Mouse (Mus musculus) forebrain, embryonic 13.5 days (tissue): ENCODE measurements around the gene Cel. TPM values are rescaled to one million over a fixed set of nuclear protein-coding genes. Genes with fewer than 3 reads are reported as not detected.

Source experiments
- ATAC-seq: fragments of 200-750 bp; cut with Nextera tagmentation; 2 replicates; pipeline ENCODE4 v1.8.0; 2017
- H3K27ac ChIP-seq: fragments of 300-500 bp; sonication (generic); 2 replicates; pipeline ENCODE4 v1.5.1; 2015; ENCODE audit warnings: inconsistent platforms, mild to moderate bottlenecking, moderate library complexity
- H3K27me3 ChIP-seq: fragments of 300-500 bp; sonication (generic); 2 replicates; pipeline ENCODE4 v1.6.1; 2015; ENCODE audit warnings: mild to moderate bottlenecking, inconsistent platforms
- H3K36me3 ChIP-seq: fragments of 300-500 bp; sonication (generic); 2 replicates; pipeline ENCODE4 v1.6.1; 2015; ENCODE audit warnings: mild to moderate bottlenecking, inconsistent platforms; ENCODE audit not compliant: poor library complexity, severe bottlenecking
- H3K4me1 ChIP-seq: fragments of 300-500 bp; sonication (generic); 2 replicates; pipeline ENCODE4 v1.6.1; 2015; ENCODE audit warnings: inconsistent platforms
- H3K4me2 ChIP-seq: fragments of 300-500 bp; sonication (generic); 2 replicates; pipeline ENCODE4 v1.6.1; 2015; ENCODE audit warnings: inconsistent platforms, mild to moderate bottlenecking, moderate library complexity
- H3K4me3 ChIP-seq: fragments of 300-500 bp; sonication (generic); 2 replicates; pipeline ENCODE4 v1.5.1; 2015; ENCODE audit warnings: mild to moderate bottlenecking, inconsistent platforms
- H3K9ac ChIP-seq: fragments of 300-500 bp; sonication (generic); 2 replicates; pipeline ENCODE4 v1.6.1; 2015; ENCODE audit warnings: mild to moderate bottlenecking, inconsistent platforms
- H3K9me3 ChIP-seq: fragments of 300-500 bp; sonication (generic); replicated peaks from 2 replicates; pipeline ENCODE4 v1.6.1; 2016; ENCODE audit warnings: inconsistent platforms
- WGBS: fragments of 180-500 bp; shearing (Covaris S2); methylation state at CpG from one replicate; pipeline ENCODE4 v1.1.7; 2015; 5-methylcytosine and 5-hydroxymethylcytosine counted together
- polyA plus RNA-seq: library from polyadenylated mRNA; unstranded; fragments of >200 nt; fragmentation: Nextera tagmentation; extraction: Ambion mirVana; gene quantifications from 2 replicates; pipeline ENCODE4 v1.2.1, GENCODE M21; 2015

Cel gene
- polyA plus RNA-seq, 1 experiment from 2014 or later = not detected

DNA sequence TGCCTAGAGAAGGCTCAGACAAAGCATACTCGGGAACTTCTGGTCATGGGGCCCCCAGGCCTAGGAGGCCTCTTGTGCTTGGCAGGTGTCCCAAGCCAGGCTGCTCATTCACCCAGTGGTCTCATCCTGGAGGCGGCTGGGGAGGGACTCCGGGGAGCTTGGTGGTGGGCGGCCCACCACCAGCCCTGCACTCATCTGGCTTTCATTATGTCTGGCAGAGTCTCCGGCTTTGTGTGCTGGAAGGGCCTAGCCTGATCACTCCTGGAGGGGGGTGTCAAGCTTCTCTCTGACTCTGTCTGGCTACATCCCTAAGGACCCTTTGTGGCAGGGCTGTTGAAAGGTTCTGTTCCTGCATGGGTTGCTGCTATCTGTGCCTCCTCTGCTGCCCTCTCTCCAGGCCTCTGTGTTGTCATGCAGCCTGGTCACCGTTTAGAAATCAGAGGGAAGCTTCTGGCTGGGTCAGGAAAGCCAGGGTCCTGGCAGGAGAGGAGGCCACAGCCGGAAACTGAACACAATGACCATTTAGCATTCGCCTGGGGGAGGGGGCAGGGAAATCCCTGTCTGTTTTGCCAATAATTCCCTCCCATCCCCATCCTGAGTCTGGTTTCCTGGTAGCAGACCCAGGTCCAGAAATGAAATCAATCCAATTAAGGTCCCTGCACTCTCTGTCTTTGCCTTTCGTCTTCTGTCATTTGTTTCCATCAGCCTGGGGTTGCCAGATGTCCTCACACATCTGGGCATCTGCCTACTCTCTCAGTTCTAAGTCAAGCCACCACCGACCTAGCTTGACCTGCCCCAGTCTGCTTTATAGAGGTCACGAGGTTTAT, 28.6 kb downstream of the Cel start:
- H3K9me3 ChIP-seq = no peaks in the 10 kb centered on the region
- peaks cover 97% of the 10 kb centered on the region for H3K4me1 ChIP-seq
- WGBS = 32% methylated on average over 11 of the region's 11 CpGs
- H3K4me3 ChIP-seq = peak overlapping the region; percentile 56
- 0 out of 2 replicates have a peak, but pooled peaks have one; percentile 11 for ATAC-seq
- H3K4me2 ChIP-seq = peak overlapping the region; percentile 88
- H3K9ac ChIP-seq = peak overlapping the region; percentile 77
- H3K36me3 ChIP-seq = no peaks in the 10 kb centered on the region
- no peaks in the 10 kb centered on the region; the same call in 1 of the 2 replicates for H3K27me3 ChIP-seq
- peak overlapping the region; percentile 76 for H3K27ac ChIP-seq

DNA sequence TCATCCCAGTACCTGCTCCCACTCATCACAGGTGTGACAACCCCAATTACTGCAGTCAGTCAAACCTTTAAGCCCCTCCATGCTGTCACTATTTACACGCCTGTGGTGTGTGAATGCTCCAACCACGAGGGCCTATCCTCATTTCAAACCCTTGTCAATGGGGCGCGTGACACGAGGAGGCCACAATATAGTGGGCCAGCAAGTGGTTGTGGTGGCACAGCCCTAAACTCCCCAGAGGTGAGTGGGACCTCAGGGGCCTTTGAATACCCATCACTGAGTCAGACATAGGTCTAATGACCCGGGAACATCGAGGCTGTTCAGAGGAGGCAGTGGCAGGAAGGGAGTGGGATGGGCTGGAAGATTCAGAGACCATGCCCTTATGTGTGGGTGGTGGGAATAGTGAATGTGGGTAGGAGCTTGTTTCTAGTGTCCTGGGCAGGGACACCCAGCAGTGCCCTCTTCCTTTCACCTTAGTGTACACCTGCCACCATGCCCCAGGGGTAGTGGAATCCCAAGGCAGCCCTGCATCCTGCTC, 29.2 kb downstream of the Cel start:
- Histone ChIP-seq H3K36me3 (no peaks in the 10 kb centered on the region), H3K9me3 (no peaks in the 10 kb centered on the region), H3K27me3 (no peaks in the 10 kb centered on the region; the same call in 1 of the 2 replicates), H3K4me1 (peaks cover 95% of the 10 kb centered on the region), H3K27ac (peak overlapping the region; percentile 76), H3K4me2 (peak overlapping the region; percentile 88), H3K9ac (peak overlapping the region; percentile 77), H3K4me3 (peak overlapping the region; percentile 56)
- WGBS = 65% methylated on average over 7 of the region's 7 CpGs
- ATAC-seq = no peak

DNA sequence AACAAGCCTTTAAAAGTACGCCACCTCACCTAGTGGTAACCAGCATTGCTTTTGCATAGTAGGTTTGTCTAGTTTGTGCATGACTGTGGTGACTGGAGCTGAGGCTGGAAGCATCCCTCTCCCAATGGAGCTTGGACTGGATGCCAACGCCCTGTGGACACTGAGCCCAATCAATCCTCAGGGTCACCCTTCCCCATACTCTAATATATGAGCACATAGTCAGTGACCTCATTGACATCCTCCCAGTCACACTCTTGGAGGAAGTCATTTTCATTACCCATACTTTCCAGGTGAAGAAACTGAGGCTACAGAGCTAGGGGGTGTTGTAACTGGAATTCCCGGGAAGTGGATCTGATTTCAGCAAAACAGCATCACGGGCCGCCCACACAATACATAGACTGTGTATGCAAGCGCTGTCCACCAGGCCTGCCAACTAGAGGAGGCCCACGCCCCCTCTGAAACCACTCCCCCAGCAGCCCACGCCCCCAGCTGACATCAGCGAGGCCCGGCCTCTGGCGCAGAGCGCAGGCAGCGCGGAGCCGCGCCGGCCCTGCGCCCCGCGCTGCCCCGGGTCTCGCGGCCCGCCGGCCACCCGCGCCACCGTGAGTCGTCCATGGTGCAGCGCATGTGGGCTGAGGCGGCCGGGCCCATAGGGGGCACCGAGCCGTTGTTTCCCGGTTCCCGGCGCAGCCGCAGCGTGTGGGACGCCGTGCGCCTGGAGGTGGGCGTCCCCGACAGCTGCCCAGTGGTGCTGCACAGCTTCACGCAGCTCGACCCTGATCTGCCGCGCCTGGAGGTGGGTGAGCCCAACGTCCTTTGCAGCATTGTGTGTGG, 30.0 kb downstream of the Cel start:
- WGBS = 4% methylated on average over 49 of the region's 49 CpGs
- peak overlapping the region; percentile 88 for H3K4me2 ChIP-seq
- peaks cover 92% of the 10 kb centered on the region for H3K4me1 ChIP-seq
- H3K27me3 ChIP-seq = no peaks in the 10 kb centered on the region; the same call in 1 of the 2 replicates
- peak overlapping the region; percentile 77 for H3K9ac ChIP-seq
- ATAC-seq = peak; percentile 92
- no peaks in the 10 kb centered on the region for H3K9me3 ChIP-seq
- peak overlapping the region; percentile 56 for H3K4me3 ChIP-seq
- peak overlapping the region; percentile 76 for H3K27ac ChIP-seq
- no peaks in the 10 kb centered on the region for H3K36me3 ChIP-seq

DNA sequence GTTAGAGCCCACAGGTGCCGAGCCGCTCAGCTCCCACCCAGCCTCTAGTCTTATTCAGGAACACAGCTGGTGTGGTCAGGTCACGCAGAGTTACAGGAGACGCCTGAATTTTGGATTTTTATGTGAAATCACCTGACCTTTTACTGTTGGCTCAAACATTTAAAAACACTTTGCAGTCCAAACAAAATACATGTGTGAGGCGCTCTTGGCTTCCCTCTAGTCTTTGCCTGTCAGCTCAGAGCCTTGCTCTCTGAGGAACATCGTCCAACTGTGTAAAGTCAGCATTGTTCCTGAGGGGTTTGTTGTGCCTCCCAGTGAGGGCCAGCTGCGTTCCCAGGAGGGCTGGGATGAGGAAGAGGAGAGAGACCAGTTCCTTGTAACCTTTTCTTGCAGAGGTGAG, 32.9 kb downstream of the Cel start:
- peaks cover 87% of the 10 kb centered on the region for H3K4me1 ChIP-seq
- ATAC-seq = no peak
- H3K27me3 ChIP-seq = no peaks in the 10 kb centered on the region; the same call in 1 of the 2 replicates
- H3K4me2 ChIP-seq = no peak overlapping the region
- no peak overlapping the region; the same call in 1 of the 2 replicates for H3K27ac ChIP-seq
- no peaks in the 10 kb centered on the region for H3K9me3 ChIP-seq
- 61% methylated on average over 7 of the region's 7 CpGs for WGBS
- H3K4me3 ChIP-seq = no peak overlapping the region
- H3K36me3 ChIP-seq = no peaks in the 10 kb centered on the region
- peak overlapping the region; percentile 26; the same call in 1 of the 2 replicates for H3K9ac ChIP-seq

DNA sequence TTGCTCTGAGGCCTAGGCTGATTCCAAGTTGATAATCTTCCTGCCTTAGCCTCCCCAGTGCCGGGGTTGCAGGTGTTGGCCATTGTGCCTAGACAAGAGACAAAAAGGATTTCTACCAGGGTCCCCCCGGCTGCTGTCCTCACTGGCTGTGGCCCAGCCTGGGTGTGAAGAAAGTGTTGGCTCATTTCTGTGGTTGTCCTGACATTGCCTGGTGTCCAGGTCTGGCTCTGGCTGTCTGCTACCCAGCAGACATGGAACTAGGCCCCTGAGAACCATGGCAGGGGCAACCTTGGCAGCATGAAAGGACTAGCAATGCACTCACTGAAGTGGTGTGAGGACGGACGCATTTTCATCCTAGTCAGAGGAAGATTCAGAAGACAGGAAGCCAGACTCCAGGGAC, 33.3 kb downstream of the Cel start:
- H3K36me3 ChIP-seq = no peaks in the 10 kb centered on the region
- peak overlapping the region; percentile 20 for H3K27ac ChIP-seq
- no peak overlapping the region for H3K9ac ChIP-seq
- WGBS = 75% methylated on average over 4 of the region's 4 CpGs
- H3K4me2 ChIP-seq = no peak overlapping the region
- H3K27me3 ChIP-seq = no peaks in the 10 kb centered on the region; the same call in 1 of the 2 replicates
- peaks cover 87% of the 10 kb centered on the region for H3K4me1 ChIP-seq
- no peaks in the 10 kb centered on the region for H3K9me3 ChIP-seq
- H3K4me3 ChIP-seq = no peak overlapping the region
- no peak for ATAC-seq

DNA sequence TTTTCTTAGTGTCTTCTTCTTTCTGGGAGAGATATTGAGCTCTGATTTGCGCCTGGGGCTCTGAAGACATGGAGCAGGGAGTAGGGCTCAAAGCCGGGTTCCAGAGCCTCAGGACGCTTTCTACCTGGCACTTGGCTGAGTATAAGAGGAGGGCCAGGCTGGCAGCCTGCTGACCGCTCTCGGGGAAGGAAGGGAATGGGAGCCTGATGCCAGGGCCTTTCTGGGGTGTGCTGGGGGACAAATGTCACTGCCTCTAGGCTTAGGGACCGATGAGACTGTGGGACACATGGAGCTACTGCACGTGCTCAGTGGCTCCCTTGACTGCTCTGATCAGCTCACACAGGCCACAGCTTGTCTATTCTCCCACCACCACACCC, 34.9 kb downstream of the Cel start:
- WGBS = 94% methylated on average over 7 of the region's 7 CpGs
- H3K9ac ChIP-seq = no peak overlapping the region; the same call in 1 of the 2 replicates
- no peak for ATAC-seq
- peaks cover 87% of the 10 kb centered on the region for H3K4me1 ChIP-seq
- H3K4me3 ChIP-seq = no peak overlapping the region
- no peaks in the 10 kb centered on the region for H3K36me3 ChIP-seq
- no peaks in the 10 kb centered on the region for H3K27me3 ChIP-seq
- H3K9me3 ChIP-seq = no peaks in the 10 kb centered on the region
- H3K27ac ChIP-seq = no peak overlapping the region
- no peak overlapping the region for H3K4me2 ChIP-seq

DNA sequence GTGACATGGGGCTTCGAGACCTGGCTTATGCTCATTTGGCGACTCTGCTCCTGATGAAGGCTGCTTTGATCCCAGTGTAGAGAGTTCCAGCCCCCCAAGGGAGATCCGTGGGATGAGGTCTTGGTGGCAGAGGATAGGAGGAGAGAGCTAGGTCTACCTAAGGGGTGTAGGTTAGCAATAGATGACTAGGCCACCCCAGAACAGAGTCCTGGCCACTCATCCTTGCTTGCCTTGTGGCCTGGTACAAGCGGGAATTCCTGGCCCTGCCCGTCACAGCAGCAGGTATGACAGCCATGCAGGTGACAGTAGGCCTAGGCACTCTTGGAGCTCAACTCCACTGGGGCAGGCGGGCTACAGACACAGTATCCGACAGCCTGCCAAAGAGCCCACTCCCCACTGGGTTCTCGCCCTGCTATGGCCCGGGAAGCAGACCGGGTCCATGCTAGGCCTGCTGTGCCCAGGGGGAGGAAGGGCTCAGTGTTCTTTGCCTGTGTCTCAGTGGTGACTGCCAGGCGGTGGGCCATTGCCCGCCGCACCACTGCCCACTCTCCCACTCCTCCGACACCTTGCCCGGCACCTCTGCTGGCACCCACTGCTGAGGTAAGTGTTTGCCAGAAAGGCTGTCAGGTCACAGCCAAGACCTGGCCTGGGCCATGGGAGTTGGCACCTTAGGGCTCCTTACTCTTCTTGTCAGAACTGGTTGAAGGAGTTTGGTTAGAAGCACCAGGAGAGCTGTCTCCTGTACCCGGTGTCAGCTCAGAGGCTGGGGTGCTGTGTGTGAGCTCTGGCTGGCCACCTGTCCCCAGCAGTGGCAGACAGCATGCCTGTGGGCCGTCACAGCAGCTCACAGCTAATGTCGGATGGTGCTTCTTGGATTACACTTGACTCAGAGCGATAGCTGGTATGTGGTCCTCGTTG, 35.5 kb downstream of the Cel start:
- no peak overlapping the region for H3K4me3 ChIP-seq
- peaks cover 83% of the 10 kb centered on the region for H3K4me1 ChIP-seq
- no peak overlapping the region for H3K27ac ChIP-seq
- H3K4me2 ChIP-seq = no peak overlapping the region
- 85% methylated on average over 20 of the region's 20 CpGs for WGBS
- no peaks in the 10 kb centered on the region for H3K27me3 ChIP-seq
- no peaks in the 10 kb centered on the region for H3K36me3 ChIP-seq
- H3K9me3 ChIP-seq = no peaks in the 10 kb centered on the region
- ATAC-seq = no peak
- no peak overlapping the region; the same call in 1 of the 2 replicates for H3K9ac ChIP-seq

DNA sequence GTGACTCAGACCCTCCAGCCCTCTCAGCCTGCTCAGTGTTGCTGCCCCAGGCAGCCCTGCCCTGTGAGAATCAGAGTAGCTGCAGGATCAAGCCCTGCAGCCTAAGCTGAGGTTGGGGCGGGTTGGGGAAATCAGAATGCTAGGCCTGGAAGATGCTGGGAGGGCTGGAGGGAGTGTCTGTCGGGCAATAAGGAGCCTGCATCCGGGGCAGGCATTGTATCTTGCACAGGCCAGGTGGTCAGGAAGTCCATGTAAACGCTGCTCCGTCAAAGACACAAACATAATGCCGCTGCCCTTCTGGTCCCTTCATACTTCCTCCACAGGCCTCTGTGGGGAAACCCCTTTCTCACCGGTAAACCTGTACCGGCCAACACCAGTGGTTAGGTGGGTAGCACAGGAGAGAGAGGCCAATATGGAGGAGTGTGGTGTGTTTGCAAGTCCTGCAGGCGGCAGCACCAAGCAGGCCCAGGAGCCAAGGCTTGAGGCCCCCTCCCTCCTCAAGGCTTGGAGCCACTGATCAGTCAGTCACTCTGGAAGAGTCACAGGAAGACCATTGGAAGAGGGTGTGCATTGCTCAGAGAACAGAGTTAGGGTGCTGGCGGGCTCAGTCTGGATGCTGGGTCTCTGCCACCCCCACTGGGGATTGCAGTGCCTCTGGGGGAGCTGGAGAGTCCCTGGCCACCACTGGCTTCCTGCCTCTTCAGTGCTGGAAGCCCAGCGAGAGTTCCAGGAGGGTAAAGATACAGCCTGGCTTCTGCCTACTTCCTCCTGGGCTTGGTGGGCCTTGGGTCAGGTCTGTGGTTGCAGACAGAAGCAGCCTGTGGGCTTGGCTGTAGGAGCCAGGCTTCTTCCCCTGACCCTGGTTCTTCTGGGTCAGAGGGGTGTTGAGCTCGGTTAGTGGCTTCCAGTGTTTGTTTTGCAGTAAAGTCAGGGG, 37.0 kb downstream of the Cel start:
- Histone ChIP-seq H3K4me1 (peaks cover 78% of the 10 kb centered on the region), H3K27me3 (no peaks in the 10 kb centered on the region), H3K9ac (peak overlapping the region; percentile 55), H3K4me3 (no peak overlapping the region), H3K4me2 (peak overlapping the region; percentile 33), H3K9me3 (no peaks in the 10 kb centered on the region), H3K27ac (peak overlapping the region; percentile 83), H3K36me3 (no peaks in the 10 kb centered on the region)
- no peak for ATAC-seq
- WGBS = 52% methylated on average over 12 of the region's 12 CpGs

DNA sequence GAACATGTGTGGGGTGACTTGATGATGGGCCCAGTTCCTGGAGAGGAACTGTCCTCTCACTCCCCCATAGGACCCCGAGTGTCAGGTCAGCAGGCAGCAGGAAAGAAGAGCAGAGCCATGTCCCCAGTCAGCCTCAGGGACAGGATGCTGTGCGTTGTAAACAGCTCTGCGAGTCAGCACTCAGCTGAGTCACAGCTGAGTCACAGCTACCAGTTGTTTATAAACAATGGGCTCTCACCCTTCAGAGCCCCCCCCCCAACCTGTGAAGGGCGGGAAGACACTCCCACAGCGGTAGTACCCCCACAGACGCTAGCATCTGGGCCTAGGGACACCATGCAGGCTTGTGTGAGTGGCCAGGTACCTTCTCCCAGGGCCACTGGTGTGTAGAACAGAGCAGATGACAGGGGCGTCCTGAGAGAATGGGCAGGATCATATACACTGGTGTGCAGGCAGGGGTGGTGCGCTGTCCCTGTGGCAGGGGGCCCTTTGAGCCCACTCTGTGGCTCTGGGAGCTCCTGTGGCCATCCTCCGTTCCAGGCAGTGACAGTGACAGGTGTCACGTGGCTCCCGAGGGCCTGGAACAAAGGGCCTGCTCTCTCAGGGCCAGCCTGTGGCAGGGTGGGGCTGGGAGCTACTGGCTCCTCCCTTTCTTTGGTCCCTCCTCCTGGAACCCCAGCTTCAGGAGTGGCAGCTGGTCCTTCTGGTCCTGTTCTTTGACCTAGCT, 37.8 kb downstream of the Cel start:
- Histone ChIP-seq H3K4me2 (peak overlapping the region; percentile 33), H3K4me1 (peaks cover 80% of the 10 kb centered on the region), H3K36me3 (no peaks in the 10 kb centered on the region), H3K9me3 (no peaks in the 10 kb centered on the region), H3K4me3 (no peak overlapping the region), H3K27ac (peak overlapping the region; percentile 83), H3K9ac (peak overlapping the region; percentile 55), H3K27me3 (no peaks in the 10 kb centered on the region)
- 14% methylated on average over 11 of the region's 11 CpGs for WGBS
- ATAC-seq = peak; percentile 52

DNA sequence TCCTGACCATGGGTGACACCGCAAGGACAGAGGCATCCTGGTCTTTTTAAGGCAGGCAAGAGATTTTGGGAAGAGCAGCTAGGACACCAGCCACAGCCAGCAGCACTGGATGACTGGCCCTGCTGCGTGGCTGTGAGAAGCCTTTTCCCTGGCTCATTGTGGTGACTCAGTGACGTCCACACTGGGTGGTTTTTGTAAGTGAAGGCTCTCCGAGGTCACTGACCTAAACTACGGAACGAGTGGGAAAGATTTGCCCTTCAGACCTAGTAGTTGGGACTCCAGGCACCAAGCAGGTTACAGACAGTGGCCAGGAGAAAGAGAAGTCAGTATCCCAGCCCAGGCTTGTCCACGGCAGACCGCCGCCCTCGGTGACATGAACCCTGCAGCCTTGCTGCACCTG, 38.8 kb downstream of the Cel start:
- WGBS = 76% methylated on average over 10 of the region's 10 CpGs
- peaks cover 79% of the 10 kb centered on the region for H3K4me1 ChIP-seq

More for the DNA sequence above, 38.8 kb downstream of the Cel start:
- Histone ChIP-seq H3K4me3 (no peak overlapping the region), H3K4me2 (no peak overlapping the region), H3K36me3 (no peaks in the 10 kb centered on the region), H3K9me3 (no peaks in the 10 kb centered on the region), H3K27ac (peak overlapping the region; percentile 83), H3K27me3 (no peaks in the 10 kb centered on the region), H3K9ac (peak overlapping the region; percentile 55)
- no peak for ATAC-seq
